Mouse (Mus musculus) myocyte (in vitro differentiated cells): ENCODE results near the gene Wwox. TPM values are rescaled to one million over a fixed set of nuclear protein-coding genes. Genes with fewer than 3 reads are reported as not detected.
A peak's percentile ranks its signal among the peaks of the same experiment; 100 is the strongest.

Experiments
- H3K27me3 ChIP-seq: one replicate; pipeline ENCODE4 v1.6.1; 2011; ENCODE audit not compliant: control insufficient read depth, insufficient read depth, insufficient read length
- H3K36me3 ChIP-seq: one replicate; pipeline ENCODE4 v1.6.1; 2011; ENCODE audit not compliant: control insufficient read depth, insufficient read depth
- H3K4me2 ChIP-seq: one replicate; pipeline ENCODE4 v1.6.1; 2011; ENCODE audit warnings: low read depth, control low read depth
- H3K4me3 ChIP-seq: one replicate; pipeline ENCODE4 v1.5.1; 2011; ENCODE audit warnings: mild to moderate bottlenecking, control low read depth, moderate library complexity
- H3K79me2 ChIP-seq: one replicate; pipeline ENCODE4 v1.6.1; 2011; ENCODE audit not compliant: control insufficient read depth, insufficient read depth
- H3ac ChIP-seq: one replicate; pipeline ENCODE4 v1.6.1; 2011; ENCODE audit not compliant: control insufficient read depth, insufficient read length
- CEBPB ChIP-seq: IDR thresholded peaks from 2 replicates; pipeline ENCODE4 v1.6.1; 2011; ENCODE audit warnings: mild to moderate bottlenecking, moderate library complexity; ENCODE audit not compliant: poor library complexity, insufficient read depth, severe bottlenecking
- E2F4 ChIP-seq: IDR thresholded peaks from one replicate; pipeline ENCODE4 v1.6.1; 2011; ENCODE audit warnings: mild to moderate bottlenecking, control low read depth, moderate library complexity; ENCODE audit not compliant: insufficient read depth
- MAX ChIP-seq: IDR thresholded peaks from one replicate; pipeline ENCODE4 v1.6.1; 2011; ENCODE audit warnings: low read depth, mild to moderate bottlenecking, control low read depth
- MYOD1 ChIP-seq, 3 experiments: IDR thresholded peaks; one replicate each; pipeline ENCODE4 v1.6.1; 2011; ENCODE audit warnings: control low read depth in 2 of 3, low read depth in 2 of 3, mild to moderate bottlenecking in 2 of 3, moderate library complexity in 1 of 3; ENCODE audit not compliant: insufficient read length in 2 of 3, control insufficient read depth in 1 of 3
- MYOG ChIP-seq, 3 experiments: IDR thresholded peaks; one replicate each; pipeline ENCODE4 v1.6.1; 2011; ENCODE audit warnings: control low read depth in 2 of 3, low read depth in 2 of 3, mild to moderate bottlenecking in 2 of 3; ENCODE audit not compliant: insufficient read length in 2 of 3, control insufficient read depth in 1 of 3, insufficient read depth in 1 of 3
- POLR2A ChIP-seq: IDR thresholded peaks from one replicate; pipeline ENCODE4 v1.6.1; 2011; ENCODE audit warnings: low read depth, mild to moderate bottlenecking, control low read depth, moderate library complexity; ENCODE audit not compliant: insufficient read length
- POLR2AphosphoS2 ChIP-seq: IDR thresholded peaks from one replicate; pipeline ENCODE4 v1.6.1; 2011; ENCODE audit warnings: low read depth, control low read depth; ENCODE audit not compliant: insufficient read length
- REST ChIP-seq: IDR thresholded peaks from one replicate; pipeline ENCODE4 v1.6.1; 2011; ENCODE audit warnings: mild to moderate bottlenecking, control low read depth, moderate library complexity; ENCODE audit not compliant: insufficient read depth, insufficient read length
- SRF ChIP-seq: IDR thresholded peaks from one replicate; pipeline ENCODE4 v1.6.1; 2011; ENCODE audit warnings: low read depth; ENCODE audit not compliant: control insufficient read depth, insufficient read length
- TCF12 ChIP-seq: IDR thresholded peaks from one replicate; pipeline ENCODE4 v1.6.1; 2011; ENCODE audit warnings: mild to moderate bottlenecking, control low read depth; ENCODE audit not compliant: poor library complexity, insufficient read depth, severe bottlenecking
- TCF3 ChIP-seq: IDR thresholded peaks from one replicate; pipeline ENCODE4 v1.6.1; 2011; ENCODE audit warnings: low read depth, control low read depth; ENCODE audit not compliant: insufficient read length
- USF1 ChIP-seq: IDR thresholded peaks from one replicate; pipeline ENCODE4 v1.6.1; 2011; ENCODE audit warnings: low read depth, mild to moderate bottlenecking, control low read depth, moderate library complexity
- polyA plus RNA-seq: library from polyadenylated mRNA; unstranded; fragments of >200 nt; fragmentation: generic; extraction: Trizol; gene quantifications from one replicate; pipeline ENCODE4 v1.2.1, GENCODE M21; 2012; ENCODE audit warnings: missing spikeins

Wwox gene
- polyA plus RNA-seq, 1 experiment, result 8.6 TPM

DNA sequence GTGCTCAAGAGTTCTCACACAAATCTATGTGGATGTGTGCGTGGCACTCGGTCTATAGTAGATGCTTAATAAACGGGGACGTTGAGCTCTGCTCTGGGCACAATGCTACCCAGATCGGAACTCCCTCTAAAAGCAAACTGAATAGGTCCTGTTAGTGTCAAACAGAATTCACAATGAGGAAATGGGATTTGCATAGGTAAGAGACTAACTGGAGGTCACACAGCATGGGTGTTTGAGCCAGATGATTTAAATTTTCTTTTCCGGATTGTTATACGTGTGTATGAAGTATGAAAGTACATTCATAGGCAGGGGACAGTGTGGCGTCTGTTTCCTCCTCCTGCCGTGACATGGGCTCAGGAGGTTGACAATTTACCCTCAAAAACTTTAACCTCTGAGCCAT lies 469.7 kb downstream of the Wwox start:
- no peak overlapping the region for H3K4me3 ChIP-seq
- no peaks in the 10 kb centered on the region for H3K27me3 ChIP-seq
- TF ChIP-seq CEBPB (no peak), TCF3 (no peak), TCF12 (no peak), MYOG (IDR thresholded peaks at IDR 0.05; ENCODE audit: control insufficient read depth in 1 of 3, insufficient read depth in 1 of 3, insufficient read length in 2 of 3, low read depth in 2 of 3) (no peak), REST (no peak), E2F4 (no peak), SRF (no peak), MYOD1 (IDR thresholded peaks at IDR 0.05; ENCODE audit: control insufficient read depth in 1 of 3, insufficient read length in 2 of 3, low read depth in 2 of 3) (no peak), USF1 (no peak), POLR2A (no peak), POLR2AphosphoS2 (no peak), MAX (no peak)
- H3K4me2 ChIP-seq, result no peak overlapping the region
- no peaks in the 10 kb centered on the region for H3K36me3 ChIP-seq
- no peaks in the 10 kb centered on the region for H3K79me2 ChIP-seq
- no peak overlapping the region for H3ac ChIP-seq

DNA sequence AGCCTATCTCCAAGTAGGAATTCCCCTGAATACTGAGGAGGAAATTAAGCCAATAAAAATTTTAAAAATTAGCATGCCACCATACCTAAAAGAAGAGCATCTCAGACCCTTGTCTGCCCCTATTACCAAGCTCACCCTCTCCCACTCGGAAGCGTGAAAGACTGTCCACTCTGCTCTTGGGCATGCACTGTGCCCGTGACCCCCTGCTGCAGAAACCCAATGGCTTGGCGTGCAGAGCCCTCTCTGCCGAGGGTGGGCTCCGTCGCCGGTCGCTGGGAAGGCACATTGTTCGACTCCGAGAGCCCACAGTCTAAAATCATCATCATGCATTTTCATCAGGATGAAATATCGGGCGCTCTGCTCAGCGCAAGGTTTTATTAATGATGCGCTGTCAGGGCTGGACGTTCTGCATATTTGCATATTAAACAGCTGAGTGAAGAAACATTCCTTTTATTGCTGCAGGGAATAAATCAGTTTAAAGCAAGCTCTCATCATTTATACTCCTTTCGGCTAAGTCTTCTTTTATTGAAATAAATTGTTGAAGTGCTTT lies 471.7 kb downstream of the Wwox start:
- H3ac ChIP-seq, result no peak overlapping the region
- H3K79me2 ChIP-seq, result no peaks in the 10 kb centered on the region
- H3K4me3 ChIP-seq, result no peak overlapping the region
- no peaks in the 10 kb centered on the region for H3K36me3 ChIP-seq
- H3K4me2 ChIP-seq, result no peak overlapping the region
- TF ChIP-seq CEBPB, result no peak
- no peak for TF ChIP-seq TCF3
- TF ChIP-seq TCF12, result no peak
- no peak for TF ChIP-seq MAX
- TF ChIP-seq SRF, result no peak
- TF ChIP-seq POLR2AphosphoS2, result no peak
- TF ChIP-seq POLR2A, result no peak
- TF ChIP-seq REST, result no peak
- H3K27me3 ChIP-seq, result no peaks in the 10 kb centered on the region

DNA sequence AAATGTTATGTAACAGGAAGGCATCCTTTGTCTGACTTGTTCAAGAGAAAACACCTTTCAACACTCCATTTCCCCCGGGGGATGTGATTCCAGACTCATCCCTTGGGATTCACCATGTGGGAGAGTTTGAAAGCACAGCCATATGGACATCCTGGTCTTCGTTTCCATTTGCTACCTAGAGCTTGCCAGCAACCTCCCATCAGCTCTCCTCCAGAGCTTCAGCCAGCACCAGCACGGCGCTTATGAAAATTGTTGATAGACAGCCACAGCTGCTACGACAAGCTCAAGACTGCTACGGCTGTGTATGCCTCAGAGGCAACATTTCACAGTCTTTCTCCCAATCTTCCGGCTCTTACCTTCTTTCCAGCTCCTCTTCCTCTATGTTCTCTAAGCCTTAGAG lies 484.2 kb downstream of the Wwox start:
- TF ChIP-seq MYOD1 (IDR thresholded peaks at IDR 0.05; ENCODE audit: control insufficient read depth in 1 of 3, insufficient read length in 2 of 3, low read depth in 2 of 3), result peak; percentile 67 to 91 (median 69)
- TF ChIP-seq TCF12, result peak; percentile 11
- TF ChIP-seq TCF3, result no peak
- TF ChIP-seq SRF, result no peak
- H3K4me3 ChIP-seq, result no peak overlapping the region
- H3K27me3 ChIP-seq, result no peaks in the 10 kb centered on the region
- H3ac ChIP-seq, result no peak overlapping the region
- H3K79me2 ChIP-seq, result no peaks in the 10 kb centered on the region
- H3K36me3 ChIP-seq, result no peaks in the 10 kb centered on the region
- H3K4me2 ChIP-seq, result no peak overlapping the region

DNA sequence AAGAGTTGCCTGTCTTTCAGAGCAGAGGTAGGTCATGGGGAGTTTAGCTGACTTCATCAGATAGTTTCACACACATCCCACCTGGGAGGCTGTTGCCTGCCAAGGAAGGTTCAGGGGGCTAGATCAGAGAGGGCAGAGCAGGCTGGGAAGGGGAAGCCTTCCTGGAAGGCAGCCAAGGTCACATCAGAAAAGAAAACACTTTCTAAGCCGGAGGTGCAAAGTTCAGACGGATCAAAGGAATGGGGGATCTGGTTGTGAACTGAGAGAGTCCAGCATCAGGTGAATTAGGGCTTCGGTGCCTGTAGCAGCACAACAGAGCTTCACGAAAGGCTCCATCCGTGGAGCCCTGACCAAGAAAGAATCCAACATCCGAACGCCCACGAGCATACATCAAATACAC lies 488.0 kb downstream of the Wwox start:
- Histone ChIP-seq H3K36me3 (no peaks in the 10 kb centered on the region), H3ac (no peak overlapping the region), H3K4me2 (no peak overlapping the region), H3K27me3 (no peaks in the 10 kb centered on the region), H3K79me2 (no peaks in the 10 kb centered on the region), H3K4me3 (no peak overlapping the region)
- TF ChIP-seq USF1, result no peak
- no peak for TF ChIP-seq MAX

DNA sequence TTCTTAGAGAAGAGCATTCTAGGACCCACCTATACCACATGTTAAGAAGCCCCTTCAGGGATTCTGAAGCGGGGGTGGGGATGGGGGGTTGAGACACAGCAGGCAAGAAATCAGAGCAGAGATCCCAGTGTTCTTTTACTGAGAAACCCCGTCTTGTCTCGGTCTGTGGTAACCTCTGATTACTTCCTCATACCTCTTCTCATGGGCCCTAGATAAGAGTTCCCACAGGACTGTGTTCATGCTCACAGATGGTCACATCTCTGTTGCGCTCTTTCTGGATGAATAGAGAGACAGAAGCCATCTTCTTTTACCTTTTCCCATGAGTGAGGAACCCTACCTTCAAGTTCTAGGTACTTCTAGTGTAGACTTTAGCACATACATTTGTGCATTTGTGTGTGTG lies 488.5 kb downstream of the Wwox start:
- no peak for TF ChIP-seq SRF
- TF ChIP-seq POLR2A, result no peak
- no peak for TF ChIP-seq POLR2AphosphoS2
- no peak for TF ChIP-seq USF1
- no peak for TF ChIP-seq MYOG (IDR thresholded peaks at IDR 0.05; ENCODE audit: control insufficient read depth in 1 of 3, insufficient read depth in 1 of 3, insufficient read length in 2 of 3, low read depth in 2 of 3)
- TF ChIP-seq TCF3, result no peak
- TF ChIP-seq CEBPB, result no peak
- TF ChIP-seq REST, result no peak
- TF ChIP-seq E2F4, result no peak
- TF ChIP-seq TCF12, result no peak
- TF ChIP-seq MAX, result no peak
- no peak for TF ChIP-seq MYOD1 (IDR thresholded peaks at IDR 0.05; ENCODE audit: control insufficient read depth in 1 of 3, insufficient read length in 2 of 3, low read depth in 2 of 3)
- H3K27me3 ChIP-seq, result no peaks in the 10 kb centered on the region
- no peaks in the 10 kb centered on the region for H3K36me3 ChIP-seq
- H3K4me2 ChIP-seq, result no peak overlapping the region
- H3K4me3 ChIP-seq, result no peak overlapping the region
- H3ac ChIP-seq, result no peak overlapping the region
- no peaks in the 10 kb centered on the region for H3K79me2 ChIP-seq

DNA sequence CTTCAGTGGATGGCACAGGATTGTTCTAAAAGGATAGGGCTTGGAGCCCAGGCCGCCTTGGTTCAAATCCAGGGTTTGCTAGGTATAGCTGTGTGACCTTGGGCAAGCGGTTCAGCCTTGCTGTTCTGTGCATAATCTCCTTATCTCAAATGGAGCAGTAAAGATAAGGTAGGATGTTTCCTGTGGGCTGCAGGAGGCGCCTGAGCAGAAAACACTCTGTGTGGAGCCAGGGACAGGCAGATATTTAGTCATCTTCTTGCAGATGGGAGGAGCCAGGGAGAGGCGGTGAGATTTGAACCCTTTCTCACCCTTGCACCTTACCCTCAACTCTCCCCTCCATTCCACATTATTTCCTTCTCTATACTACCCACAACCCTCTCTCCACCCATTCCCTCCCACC lies 490.1 kb downstream of the Wwox start:
- TF ChIP-seq CEBPB, result no peak
- TF ChIP-seq POLR2AphosphoS2, result no peak
- TF ChIP-seq REST, result no peak
- TF ChIP-seq TCF12, result no peak
- no peak for TF ChIP-seq TCF3
- TF ChIP-seq MAX, result no peak
- no peak for TF ChIP-seq MYOD1 (IDR thresholded peaks at IDR 0.05; ENCODE audit: control insufficient read depth in 1 of 3, insufficient read length in 2 of 3, low read depth in 2 of 3)
- no peak for TF ChIP-seq POLR2A
- TF ChIP-seq E2F4, result no peak
- TF ChIP-seq SRF, result no peak
- no peak for TF ChIP-seq MYOG (IDR thresholded peaks at IDR 0.05; ENCODE audit: control insufficient read depth in 1 of 3, insufficient read depth in 1 of 3, insufficient read length in 2 of 3, low read depth in 2 of 3)
- TF ChIP-seq USF1, result no peak
- Histone ChIP-seq H3K4me2 (no peak overlapping the region), H3K4me3 (no peak overlapping the region), H3ac (no peak overlapping the region), H3K27me3 (no peaks in the 10 kb centered on the region), H3K79me2 (no peaks in the 10 kb centered on the region), H3K36me3 (no peaks in the 10 kb centered on the region)
